ENCODE assay signal across 11 mouse cellular contexts in the genomic region with DNA sequence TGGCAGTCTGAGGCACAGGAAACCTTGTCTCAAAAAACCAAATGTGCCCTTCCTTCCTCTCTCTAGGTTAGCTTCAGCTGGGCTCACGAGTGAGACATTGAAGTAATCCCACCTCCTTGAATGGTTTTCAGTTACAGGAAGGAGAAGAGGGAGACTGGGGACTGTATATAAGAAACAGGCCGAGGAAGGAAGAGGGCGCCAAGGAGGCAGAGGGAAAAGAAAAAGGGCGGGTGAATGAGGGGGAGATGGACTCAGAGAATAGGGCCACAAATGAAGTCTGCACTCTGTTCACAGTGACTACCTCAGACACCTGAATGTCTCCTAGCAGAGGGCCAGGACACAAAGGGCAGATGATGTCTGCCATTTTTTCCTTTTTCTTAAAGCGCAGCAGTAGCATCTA.
DNase-seq lines count a peak whose midpoint lies in the region; ATAC-seq and TF ChIP-seq lines count a peak whose summit lies in the region.
"Had no signal": no experiment of that assay in that cellular context is flagged by ENCODE, and none has a peak within 500 bp of the region (broad histone marks: within the 10 kb centered on the region; RNA-seq: fewer than 3 reads in every experiment).

No protein-coding gene starts in this region.

- peak overlapping the region; percentile 48 for H3K27ac ChIP-seq in embryonic facial prominence, embryonic 11.5 days (replicated peaks; ENCODE audit: low read depth, low read length)
- peak overlapping the region; percentile 90 for H3K27ac ChIP-seq in hindbrain, embryonic 12.5 days
- H3K27ac ChIP-seq in midbrain, embryonic 14.5 days (replicated peaks; ENCODE audit: low read depth, low read length) = peak overlapping the region; percentile 85
- no peak overlapping the region for H3K27ac ChIP-seq in stomach, postnatal 0 days (replicated peaks)
- H3K27ac ChIP-seq: left cerebral cortex, adult 2 months had no signal

- no peaks in the 10 kb centered on the region for H3K36me3 ChIP-seq in embryonic facial prominence, embryonic 11.5 days (replicated peaks; ENCODE audit: control insufficient read depth, insufficient read depth, low read depth, low read length)
- no peaks in the 10 kb centered on the region for H3K36me3 ChIP-seq in hindbrain, embryonic 12.5 days
- H3K36me3 ChIP-seq in midbrain, embryonic 14.5 days (ENCODE audit: control insufficient read depth, insufficient read depth, low read length) = no peaks in the 10 kb centered on the region
- no peaks in the 10 kb centered on the region for H3K36me3 ChIP-seq in stomach, postnatal 0 days (ENCODE audit: control insufficient read depth, insufficient read depth, low read length)

- H3K4me1 ChIP-seq in embryonic facial prominence, embryonic 11.5 days (ENCODE audit: control insufficient read depth, insufficient read depth, low read length) = peaks cover 5% of the 10 kb centered on the region
- peaks cover 38% of the 10 kb centered on the region for H3K4me1 ChIP-seq in hindbrain, embryonic 12.5 days
- H3K4me1 ChIP-seq in midbrain, embryonic 14.5 days (ENCODE audit: control insufficient read depth, insufficient read depth, low read length) = peaks cover 44% of the 10 kb centered on the region
- no peaks in the 10 kb centered on the region for H3K4me1 ChIP-seq in stomach, postnatal 0 days (replicated peaks; ENCODE audit: control insufficient read depth, insufficient read depth)

- DNase-seq in embryo, embryonic 10 days (ENCODE audit: low spot score) = peak; percentile 55
- no peak for DNase-seq in embryo, embryonic 9.5 days (ENCODE audit: extremely low spot score)
- DNase-seq in embryonic facial prominence, embryonic 11.5 days (ENCODE audit: low spot score) = peak; percentile 52
- no peak for DNase-seq in midbrain, embryonic 14.5 days
- no peak for DNase-seq in stomach, postnatal 0 days (ENCODE audit: low spot score)
- DNase-seq in layer of hippocampus, adult 11-12 months (ENCODE audit: low spot score) = no peak
- DNase-seq: gastrocnemius, postnatal 25 days had no signal

- TF ChIP-seq EP300 in stomach, postnatal 0 days (optimal IDR thresholded peaks at IDR 0.05) = no peak

- H3K4me3 ChIP-seq in embryonic facial prominence, embryonic 11.5 days (ENCODE audit: low read depth, low read length) = no peak overlapping the region
- H3K4me3 ChIP-seq in hindbrain, embryonic 12.5 days = no peak overlapping the region
- H3K4me3 ChIP-seq in midbrain, embryonic 14.5 days (replicated peaks; ENCODE audit: low read depth, low read length) = no peak overlapping the region
- H3K4me3 ChIP-seq in stomach, postnatal 0 days (ENCODE audit: low read depth, low read length) = no peak overlapping the region
- H3K4me3 ChIP-seq: left cerebral cortex, adult 2 months had no signal

- H3K4me2 ChIP-seq in embryonic facial prominence, embryonic 11.5 days (ENCODE audit: low read depth, low read length) = peak overlapping the region; percentile 3; the same call in 1 of the 2 replicates
- 0 out of 2 replicates have a peak overlapping the region, but pooled peaks have one; percentile 11 for H3K4me2 ChIP-seq in hindbrain, embryonic 12.5 days (replicated peaks)
- peak overlapping the region; percentile 18 for H3K4me2 ChIP-seq in midbrain, embryonic 14.5 days (ENCODE audit: low read length)
- H3K4me2 ChIP-seq in stomach, postnatal 0 days (replicated peaks; ENCODE audit: low read depth) = no peak overlapping the region

- 0 out of 2 replicates have a peak, but pooled peaks have one; percentile 55 for ATAC-seq in embryonic facial prominence, embryonic 11.5 days (replicated peaks; ENCODE audit: insufficient number of reproducible peaks, low FRiP score, low TSS enrichment, low read depth)
- ATAC-seq in hindbrain, embryonic 12.5 days (ENCODE audit: low FRiP score) = peak; percentile 36
- ATAC-seq in midbrain, embryonic 14.5 days (ENCODE audit: low FRiP score, low TSS enrichment) = no peak
- ATAC-seq in stomach, postnatal 0 days (ENCODE audit: low FRiP score, low TSS enrichment) = no peak
- ATAC-seq in activated CD4-positive, CD25-positive, alpha-beta regulatory T cell, adult 4 months = no peak
- ATAC-seq: Patski had no signal

- H3K9me3 ChIP-seq in embryonic facial prominence, embryonic 11.5 days (replicated peaks; ENCODE audit: control insufficient read depth, low read length) = no peaks in the 10 kb centered on the region
- H3K9me3 ChIP-seq in hindbrain, embryonic 12.5 days (replicated peaks) = no peaks in the 10 kb centered on the region
- no peaks in the 10 kb centered on the region for H3K9me3 ChIP-seq in midbrain, embryonic 14.5 days (ENCODE audit: control insufficient read depth, low read length)
- no peaks in the 10 kb centered on the region for H3K9me3 ChIP-seq in stomach, postnatal 0 days (ENCODE audit: control insufficient read depth, low read length)

- H3K9ac ChIP-seq in embryonic facial prominence, embryonic 11.5 days (replicated peaks; ENCODE audit: low read length) = peak overlapping the region; percentile 41
- no peak overlapping the region for H3K9ac ChIP-seq in hindbrain, embryonic 12.5 days
- no peak overlapping the region for H3K9ac ChIP-seq in midbrain, embryonic 14.5 days (replicated peaks; ENCODE audit: low read length)
- H3K9ac ChIP-seq in stomach, postnatal 0 days (ENCODE audit: low read length) = no peak overlapping the region

- WGBS in embryonic facial prominence, embryonic 11.5 days = 6% methylated on average over 5 of the region's 5 CpGs
- WGBS in hindbrain, embryonic 12.5 days = 5% methylated on average over 5 of the region's 5 CpGs
- 7% methylated on average over 5 of the region's 5 CpGs for WGBS in midbrain, embryonic 14.5 days
- 64% methylated on average over 5 of the region's 5 CpGs for WGBS in stomach, postnatal 0 days

- TF ChIP-seq CTCF in stomach, postnatal 0 days (IDR thresholded peaks at IDR 0.05; ENCODE audit: low read depth) = no peak

- no peaks in the 10 kb centered on the region for H3K27me3 ChIP-seq in embryonic facial prominence, embryonic 11.5 days (ENCODE audit: control insufficient read depth, insufficient read depth, low read length)
- no peaks in the 10 kb centered on the region for H3K27me3 ChIP-seq in hindbrain, embryonic 12.5 days
- no peaks in the 10 kb centered on the region for H3K27me3 ChIP-seq in midbrain, embryonic 14.5 days (ENCODE audit: control insufficient read depth, insufficient read depth, low read length)
- H3K27me3 ChIP-seq in stomach, postnatal 0 days (ENCODE audit: control insufficient read depth, insufficient read depth, low read length) = no peaks in the 10 kb centered on the region
- H3K27me3 ChIP-seq: Patski had no signal

Comparison
In these comparisons a context has a peak if more than half of its experiments do, and no peak if none do; other contexts are left out.
1. DNase-seq: peak in embryo, embryonic 10 days (single experiment) and embryonic facial prominence, embryonic 11.5 days (single experiment); none in embryo, embryonic 9.5 days (single experiment), midbrain, embryonic 14.5 days (single experiment), stomach, postnatal 0 days (single experiment) and layer of hippocampus, adult 11-12 months (single experiment).
2. ATAC-seq: peak in embryonic facial prominence, embryonic 11.5 days (single experiment) and hindbrain, embryonic 12.5 days (single experiment); none in midbrain, embryonic 14.5 days (single experiment), stomach, postnatal 0 days (single experiment) and activated CD4-positive, CD25-positive, alpha-beta regulatory T cell, adult 4 months (single experiment).